Mouse (Mus musculus): ENCODE results near the gene Plin5.

GRCm38 (mm10) chr17:56162231-56162774 is 44.9 kb upstream of the Plin5 start, which contains the start of gene Tnfaip8l1:
- no peak for TF ChIP-seq CTCF (IDR thresholded peaks at IDR 0.05; ENCODE audit: borderline replicate concordance, insufficient read depth, low read length)
- TF ChIP-seq POLR2A (IDR thresholded peaks at IDR 0.05; ENCODE audit: low read depth, low read length): peak; percentile 56

Measured in embryonic fibroblast, embryonic 13.5 days (primary cell).